Mouse (Mus musculus): ENCODE results near the gene Saa2. TPM values are rescaled to one million over a fixed set of nuclear protein-coding genes. Genes with fewer than 3 reads are reported as not detected.
A peak's percentile ranks its signal among the peaks of the same experiment; 100 is the strongest.

Gene Saa2
- polyA plus RNA-seq, 1 experiment from 2014 or later, result not detected

DNA sequence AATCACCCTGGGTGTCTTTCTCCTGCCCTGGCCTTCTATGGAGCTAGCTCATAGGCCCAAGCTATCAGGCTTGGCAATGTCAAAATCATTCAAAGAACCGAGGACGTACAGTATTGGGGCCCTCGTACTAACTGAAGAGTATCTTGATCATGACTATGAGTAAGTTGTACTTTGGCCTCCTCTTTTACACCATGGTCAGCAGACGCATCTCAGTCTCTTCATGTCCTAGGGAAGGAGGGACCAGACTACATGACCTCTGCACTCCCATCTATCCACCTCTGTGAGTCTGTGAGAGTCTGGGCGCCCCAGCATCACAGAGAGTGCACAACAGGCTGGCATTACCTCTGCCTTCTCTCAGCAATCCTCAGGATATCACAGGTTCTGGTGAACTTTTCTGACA, 11.0 kb downstream of the Saa2 start:
- H3K4me2 ChIP-seq, result no peak overlapping the region
- H3K4me1 ChIP-seq (replicated peaks), result no peaks in the 10 kb centered on the region
- no peak for ATAC-seq (replicated peaks; ENCODE audit: insufficient number of reproducible peaks, insufficient read depth, low FRiP score, low read depth)
- no peak overlapping the region for H3K4me3 ChIP-seq
- H3K27ac ChIP-seq, result no peak overlapping the region
- 89% methylated on average over 5 of the region's 5 CpGs for WGBS
- no peak overlapping the region for H3K9ac ChIP-seq
- H3K27me3 ChIP-seq, result no peaks in the 10 kb centered on the region
- H3K36me3 ChIP-seq, result peaks cover 52% of the 10 kb centered on the region; the same call in 1 of the 2 replicates
- no peaks in the 10 kb centered on the region for H3K9me3 ChIP-seq (replicated peaks)

GRCm38 (mm10) chr7:46764672-46765071, 13.1 kb downstream of the Saa2 start:
- 88% methylated on average over 8 of the region's 8 CpGs for WGBS
- no peaks in the 10 kb centered on the region for H3K4me1 ChIP-seq (replicated peaks)
- H3K9ac ChIP-seq, result no peak overlapping the region
- no peaks in the 10 kb centered on the region for H3K27me3 ChIP-seq
- H3K27ac ChIP-seq, result no peak overlapping the region
- H3K36me3 ChIP-seq, result peaks cover 67% of the 10 kb centered on the region; the same call in 1 of the 2 replicates
- no peaks in the 10 kb centered on the region for H3K9me3 ChIP-seq (replicated peaks)
- no peak overlapping the region for H3K4me2 ChIP-seq
- H3K4me3 ChIP-seq, result no peak overlapping the region
- ATAC-seq (replicated peaks; ENCODE audit: insufficient number of reproducible peaks, insufficient read depth, low FRiP score, low read depth), result no peak

GRCm38 (mm10) chr7:46767371-46767770, 15.8 kb downstream of the Saa2 start:
- no peak for ATAC-seq (replicated peaks; ENCODE audit: insufficient number of reproducible peaks, insufficient read depth, low FRiP score, low read depth)
- Histone ChIP-seq H3K36me3 (peaks cover 57% of the 10 kb centered on the region), H3K27ac (no peak overlapping the region)

GRCm38 (mm10) chr7:46768451-46768850, 16.9 kb downstream of the Saa2 start:
- Histone ChIP-seq H3K9ac (no peak overlapping the region), H3K27ac (no peak overlapping the region), H3K4me2 (no peak overlapping the region), H3K9me3 (replicated peaks) (no peaks in the 10 kb centered on the region), H3K4me1 (replicated peaks) (no peaks in the 10 kb centered on the region), H3K4me3 (no peak overlapping the region), H3K27me3 (no peaks in the 10 kb centered on the region), H3K36me3 (peaks cover 56% of the 10 kb centered on the region)
- WGBS, result 82% methylated on average over 7 of the region's 7 CpGs
- ATAC-seq (replicated peaks; ENCODE audit: insufficient number of reproducible peaks, insufficient read depth, low FRiP score, low read depth), result no peak

More at GRCm38 (mm10) chr7:46767371-46767770, 15.8 kb downstream of the Saa2 start:
- H3K4me2 ChIP-seq, result no peak overlapping the region
- H3K9ac ChIP-seq, result no peak overlapping the region
- H3K27me3 ChIP-seq, result no peaks in the 10 kb centered on the region
- H3K4me3 ChIP-seq, result no peak overlapping the region
- no peaks in the 10 kb centered on the region for H3K9me3 ChIP-seq (replicated peaks)
- no peaks in the 10 kb centered on the region for H3K4me1 ChIP-seq (replicated peaks)

DNA sequence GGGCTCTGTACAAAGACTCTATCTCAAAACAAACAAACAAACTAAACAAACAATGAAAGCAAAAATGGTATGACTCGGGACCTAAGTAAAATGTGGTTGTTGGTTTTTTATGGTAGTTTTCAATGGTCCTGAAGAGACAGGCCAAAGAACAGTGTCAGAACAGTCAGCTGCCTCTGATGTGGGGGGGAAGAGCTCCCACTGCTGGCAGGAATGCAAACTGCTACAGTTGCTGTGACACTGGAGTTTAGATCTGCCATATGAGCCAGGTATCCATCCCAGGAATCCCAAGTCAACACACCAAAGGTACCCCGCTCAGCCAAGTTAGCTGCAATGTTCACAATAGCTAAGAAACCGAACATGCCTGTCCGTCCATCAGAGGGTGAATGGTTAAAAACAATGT, 19.1 kb downstream of the Saa2 start:
- H3K4me1 ChIP-seq (replicated peaks), result no peaks in the 10 kb centered on the region
- no peak overlapping the region for H3K4me3 ChIP-seq
- peaks cover 67% of the 10 kb centered on the region for H3K36me3 ChIP-seq
- no peaks in the 10 kb centered on the region for H3K27me3 ChIP-seq
- no peak for ATAC-seq (replicated peaks; ENCODE audit: insufficient number of reproducible peaks, insufficient read depth, low FRiP score, low read depth)
- no peak overlapping the region for H3K9ac ChIP-seq
- WGBS, result 55% methylated on average over 4 of the region's 4 CpGs
- H3K9me3 ChIP-seq (replicated peaks), result no peaks in the 10 kb centered on the region
- H3K4me2 ChIP-seq, result no peak overlapping the region
- no peak overlapping the region for H3K27ac ChIP-seq

- H3K36me3 ChIP-seq, result peaks cover 40% of the 10 kb centered on the region
- H3K4me3 ChIP-seq, result no peak overlapping the region
- no peak overlapping the region for H3K9ac ChIP-seq
- H3K27me3 ChIP-seq, result no peaks in the 10 kb centered on the region
- 78% methylated on average over 5 of the region's 5 CpGs for WGBS
- no peaks in the 10 kb centered on the region for H3K9me3 ChIP-seq (replicated peaks)
- H3K4me2 ChIP-seq, result no peak overlapping the region
- no peak overlapping the region for H3K27ac ChIP-seq
- no peak for ATAC-seq (replicated peaks; ENCODE audit: insufficient number of reproducible peaks, insufficient read depth, low FRiP score, low read depth)
- no peaks in the 10 kb centered on the region for H3K4me1 ChIP-seq (replicated peaks)
Observed at GRCm38 (mm10) chr7:46789177-46789849, 37.7 kb downstream of the Saa2 start.

DNA sequence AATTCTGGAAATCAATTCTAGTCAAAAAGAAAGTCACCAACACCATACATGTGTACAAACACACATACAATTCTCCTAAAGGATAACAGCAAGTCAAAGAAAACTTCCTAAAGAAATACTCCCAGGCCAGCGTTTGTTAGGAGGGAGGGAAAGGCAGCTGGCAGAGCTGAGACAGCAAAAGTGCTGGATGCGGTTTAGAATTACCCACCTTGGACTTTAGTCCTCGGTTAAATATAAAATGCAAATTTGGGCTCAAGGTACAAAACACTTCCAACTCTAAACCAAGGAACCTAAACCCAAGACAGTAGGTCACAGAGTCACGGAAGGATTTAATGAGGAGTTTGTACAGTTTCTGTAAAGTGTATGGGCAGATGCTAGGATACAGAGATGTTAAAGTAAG, 42.3 kb downstream of the Saa2 start:
- Histone ChIP-seq H3K4me3 (no peak overlapping the region), H3K27me3 (no peaks in the 10 kb centered on the region), H3K4me1 (replicated peaks) (peaks cover 19% of the 10 kb centered on the region), H3K4me2 (no peak overlapping the region), H3K9ac (no peak overlapping the region), H3K9me3 (replicated peaks) (no peaks in the 10 kb centered on the region), H3K36me3 (peaks cover 9% of the 10 kb centered on the region; the same call in 1 of the 2 replicates), H3K27ac (no peak overlapping the region)
- ATAC-seq (replicated peaks; ENCODE audit: insufficient number of reproducible peaks, insufficient read depth, low FRiP score, low read depth), result no peak
- 80% methylated on average over 4 of the region's 4 CpGs for WGBS

GRCm38 (mm10) chr7:46795287-46796205, 44.0 kb downstream of the Saa2 start, which contains the start of the genes Hps5 and Gtf2h1:
TSS of gene Hps5 (minus strand) at chr7:46796064.
TSS of gene Gtf2h1 (plus strand) at chr7:46796103.
- Histone ChIP-seq H3K27ac (peak within 1 kb of the TSS; percentile 90), H3K27me3 (no peaks in the 10 kb centered on the region), H3K9me3 (replicated peaks) (no peaks in the 10 kb centered on the region), H3K9ac (peak within 1 kb of the TSS; percentile 92), H3K36me3 (peaks cover 3% of the 10 kb centered on the region), H3K4me1 (replicated peaks) (peaks cover 19% of the 10 kb centered on the region), H3K4me2 (peak within 1 kb of the TSS; percentile 88), H3K4me3 (peak within 1 kb of the TSS; percentile 84)
- peak; percentile 96 for ATAC-seq (replicated peaks; ENCODE audit: insufficient number of reproducible peaks, insufficient read depth, low FRiP score, low read depth)
- under 1% methylated on average over 58 of the region's 75 CpGs for WGBS

DNA sequence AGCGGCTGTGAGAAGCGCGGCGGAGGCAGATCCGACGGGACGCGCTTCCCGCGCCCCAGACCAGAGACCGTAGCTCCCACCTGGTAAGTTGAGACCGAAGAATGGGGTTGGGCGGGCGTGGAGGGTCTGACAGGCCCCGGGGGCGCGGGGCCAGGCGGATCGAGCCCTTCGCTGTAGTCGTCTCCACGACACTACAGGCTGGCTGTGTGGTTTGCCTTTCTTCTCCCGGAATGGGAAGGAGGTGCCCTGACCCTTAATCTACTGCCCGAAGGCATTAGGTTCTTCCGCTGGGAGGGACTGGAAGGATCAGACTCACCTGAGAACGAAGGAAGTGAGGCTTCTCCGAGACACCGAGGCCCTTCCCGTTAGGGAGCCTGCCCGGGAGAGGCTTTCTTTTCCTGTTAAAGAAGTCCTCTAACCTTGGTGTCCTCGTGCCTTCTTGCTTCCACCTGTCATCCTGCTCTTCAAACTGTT, 44.7 kb downstream of the Saa2 start:
- no peaks in the 10 kb centered on the region for H3K9me3 ChIP-seq (replicated peaks)
- H3K4me3 ChIP-seq, result peak overlapping the region; percentile 84
- H3K9ac ChIP-seq, result peak overlapping the region; percentile 92
- ATAC-seq (replicated peaks; ENCODE audit: insufficient number of reproducible peaks, insufficient read depth, low FRiP score, low read depth), result peak; percentile 17; the same call in 1 of the 2 replicates
- H3K27ac ChIP-seq, result peak overlapping the region; percentile 90
- H3K27me3 ChIP-seq, result no peaks in the 10 kb centered on the region
- H3K36me3 ChIP-seq, result peaks cover 3% of the 10 kb centered on the region; the same call in 1 of the 2 replicates
- peak overlapping the region; percentile 88 for H3K4me2 ChIP-seq
- H3K4me1 ChIP-seq (replicated peaks), result peaks cover 19% of the 10 kb centered on the region
- WGBS, result under 1% methylated on average over 31 of the region's 31 CpGs

DNA sequence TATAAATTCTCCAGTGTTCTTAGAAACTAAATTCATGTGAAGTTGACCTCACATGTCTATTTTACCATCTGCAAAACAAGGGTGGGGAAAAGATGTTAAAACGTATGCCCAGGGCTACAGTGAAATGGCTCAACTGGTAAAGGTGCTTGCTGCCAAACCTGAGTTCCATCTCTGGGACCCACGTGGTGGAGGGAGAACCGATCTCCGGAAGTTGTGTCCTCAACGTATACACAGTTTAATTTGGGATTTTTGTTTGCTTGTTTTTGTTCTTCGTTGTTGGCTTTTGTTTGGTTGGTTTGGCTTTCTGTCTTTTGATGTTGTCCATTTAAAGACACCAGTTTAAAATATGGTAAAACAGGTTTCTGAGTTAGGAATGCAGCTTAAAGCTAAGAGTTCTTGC, 45.2 kb downstream of the Saa2 start:
- Histone ChIP-seq H3K4me1 (replicated peaks) (peaks cover 19% of the 10 kb centered on the region), H3K9me3 (replicated peaks) (no peaks in the 10 kb centered on the region), H3K4me2 (peak overlapping the region; percentile 88), H3K9ac (peak overlapping the region; percentile 92; the same call in 1 of the 2 replicates), H3K27me3 (no peaks in the 10 kb centered on the region), H3K27ac (no peak overlapping the region), H3K4me3 (peak overlapping the region; percentile 84), H3K36me3 (peaks cover 7% of the 10 kb centered on the region)
- ATAC-seq (replicated peaks; ENCODE audit: insufficient number of reproducible peaks, insufficient read depth, low FRiP score, low read depth), result no peak
- 48% methylated on average over 6 of the region's 6 CpGs for WGBS
